Mouse (Mus musculus) midbrain, embryonic 15.5 days (tissue): Measurements from ENCODE around the gene Mat2b. TPM values are rescaled to one million over a fixed set of nuclear protein-coding genes. Genes with fewer than 3 reads are reported as not detected.
A peak's percentile ranks its signal among the peaks of the same experiment; 100 is the strongest.
"Not testable (repeated sequence)": the region's sequence is repeated elsewhere in the genome, so short reads cannot be mapped to it uniquely, and the experiment has no call there.

Source experiments
- ATAC-seq: fragments of 200-750 bp; cut with Nextera tagmentation; replicated peaks from 2 replicates; pipeline ENCODE4 v1.8.0; 2017; ENCODE audit warnings: moderate TSS enrichment
- H3K27ac ChIP-seq: fragments of 300-500 bp; sonication (generic); 2 replicates; pipeline ENCODE4 v1.5.1; 2015; ENCODE audit warnings: mild to moderate bottlenecking, inconsistent platforms
- H3K27me3 ChIP-seq: fragments of 300-500 bp; sonication (generic); replicated peaks from 2 replicates; pipeline ENCODE4 v1.6.1; 2015; ENCODE audit warnings: inconsistent platforms
- H3K36me3 ChIP-seq: fragments of 300-500 bp; sonication (generic); replicated peaks from 2 replicates; pipeline ENCODE4 v1.6.1; 2015; ENCODE audit warnings: inconsistent platforms
- H3K4me1 ChIP-seq: fragments of 300-500 bp; sonication (generic); 2 replicates; pipeline ENCODE4 v1.6.1; 2015; ENCODE audit warnings: inconsistent platforms
- H3K4me2 ChIP-seq: fragments of 300-500 bp; sonication (generic); 2 replicates; pipeline ENCODE4 v1.6.1; 2015; ENCODE audit warnings: inconsistent platforms, mild to moderate bottlenecking, moderate library complexity
- H3K4me3 ChIP-seq: fragments of 300-500 bp; sonication (generic); 2 replicates; pipeline ENCODE4 v1.5.1; 2015; ENCODE audit warnings: mild to moderate bottlenecking, inconsistent platforms
- H3K9ac ChIP-seq: fragments of 300-500 bp; sonication (generic); 2 replicates; pipeline ENCODE4 v1.6.1; 2015; ENCODE audit warnings: mild to moderate bottlenecking, inconsistent platforms
- H3K9me3 ChIP-seq: fragments of 300-500 bp; sonication (generic); 2 replicates; pipeline ENCODE4 v1.6.1; 2016; ENCODE audit warnings: inconsistent platforms
- WGBS: fragments of 180-500 bp; shearing (Covaris S2); methylation state at CpG from one replicate; pipeline ENCODE4 v1.1.7; 2015; ENCODE audit warnings: mixed read lengths; 5-methylcytosine and 5-hydroxymethylcytosine counted together
- polyA plus RNA-seq: library from polyadenylated mRNA; unstranded; fragments of >200 nt; fragmentation: Nextera tagmentation; extraction: Ambion mirVana; gene quantifications from 2 replicates; pipeline ENCODE4 v1.2.1, GENCODE M21; 2015

Gene Mat2b
- polyA plus RNA-seq, result 56.2 and 58.0 TPM in 2 replicates

GRCm38 (mm10) chr11:40695103-40695502, at the start of gene Mat2b:
Mat2b (minus strand) TSS chr11:40695203.
- no peaks in the 10 kb centered on the region for H3K27me3 ChIP-seq
- WGBS, result 83% methylated on average over 9 of the region's 9 CpGs
- ATAC-seq, result no peak
- H3K4me1 ChIP-seq, result peaks cover 27% of the 10 kb centered on the region
- no peaks in the 10 kb centered on the region for H3K36me3 ChIP-seq
- H3K27ac ChIP-seq, result peak within 1 kb of the TSS; percentile 90
- peak within 1 kb of the TSS; percentile 95 for H3K4me3 ChIP-seq
- H3K4me2 ChIP-seq, result peak within 1 kb of the TSS; percentile 96
- H3K9me3 ChIP-seq, result no peaks in the 10 kb centered on the region
- peak within 1 kb of the TSS; percentile 68 for H3K9ac ChIP-seq

DNA sequence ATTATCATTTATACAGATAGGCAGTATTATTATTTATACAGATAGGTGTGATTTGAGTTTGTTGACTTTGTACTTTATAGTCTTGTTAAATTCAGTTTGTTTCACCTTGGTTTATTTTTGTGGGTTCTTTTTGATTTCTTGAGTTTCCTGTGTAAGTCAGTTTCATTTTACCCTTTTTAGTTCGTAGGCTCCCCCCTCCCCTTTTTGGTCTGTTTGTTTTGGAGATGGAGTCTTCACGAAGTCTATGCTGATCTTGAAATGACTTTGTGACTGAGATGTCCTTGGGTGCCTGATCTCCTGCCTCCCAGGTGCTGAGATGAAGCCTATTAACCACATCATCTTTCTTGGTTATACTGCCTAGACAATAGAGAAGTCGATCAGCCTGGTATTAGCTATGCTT, 49.3 kb upstream of the Mat2b start:
- no peak overlapping the region for H3K9ac ChIP-seq
- no peak overlapping the region for H3K4me3 ChIP-seq
- WGBS, result 86% methylated on average over 3 of the region's 3 CpGs
- H3K9me3 ChIP-seq, result no peaks in the 10 kb centered on the region
- H3K27ac ChIP-seq, result no peak overlapping the region
- H3K27me3 ChIP-seq, result no peaks in the 10 kb centered on the region
- H3K36me3 ChIP-seq, result no peaks in the 10 kb centered on the region
- H3K4me2 ChIP-seq, result no peak overlapping the region
- ATAC-seq, result no peak
- no peaks in the 10 kb centered on the region for H3K4me1 ChIP-seq

DNA sequence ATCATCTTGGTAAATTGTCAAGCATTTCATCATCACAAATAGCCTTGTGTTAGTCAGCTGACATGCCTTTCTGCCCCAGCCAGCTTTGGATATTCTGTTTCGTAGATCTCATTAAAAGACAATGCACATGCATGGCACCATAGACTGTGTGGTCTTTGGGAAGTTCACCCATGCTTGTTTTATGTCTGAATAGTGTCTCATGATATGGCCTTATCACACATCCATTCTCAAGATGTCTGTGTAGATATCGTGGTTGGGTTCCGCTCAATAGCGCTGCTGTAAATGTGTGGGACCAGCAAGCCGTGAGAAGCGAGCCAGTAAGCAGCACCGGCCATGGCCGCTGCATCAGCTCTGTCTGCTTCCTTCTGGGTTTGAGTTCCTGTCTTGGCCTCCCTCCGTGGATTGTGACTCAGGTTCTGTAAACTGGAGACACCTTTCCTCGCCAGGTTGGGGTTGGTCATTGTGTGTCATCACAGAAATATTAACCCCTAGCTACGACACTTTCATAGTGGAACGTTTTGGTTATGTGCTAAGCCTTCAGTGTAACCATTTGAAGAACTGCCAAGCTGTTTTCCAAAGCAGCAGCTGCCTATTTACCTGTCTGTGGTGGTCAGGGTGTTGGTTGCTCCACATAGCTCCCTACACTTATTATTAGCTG, 46.7 kb upstream of the Mat2b start:
- no peaks in the 10 kb centered on the region for H3K27me3 ChIP-seq
- no peak overlapping the region for H3K4me2 ChIP-seq
- H3K9ac ChIP-seq, result no peak overlapping the region
- no peak overlapping the region for H3K27ac ChIP-seq
- no peaks in the 10 kb centered on the region for H3K4me1 ChIP-seq
- H3K36me3 ChIP-seq, result peaks cover 8% of the 10 kb centered on the region; the same call in 1 of the 2 replicates
- no peak overlapping the region for H3K4me3 ChIP-seq
- 89% methylated on average over 12 of the region's 12 CpGs for WGBS
- no peaks in the 10 kb centered on the region for H3K9me3 ChIP-seq
- ATAC-seq, result no peak

- no peak for ATAC-seq
- Histone ChIP-seq H3K4me2 (no peak overlapping the region), H3K36me3 (peaks cover 13% of the 10 kb centered on the region; the same call in 1 of the 2 replicates), H3K27me3 (no peaks in the 10 kb centered on the region), H3K9me3 (no peaks in the 10 kb centered on the region), H3K4me1 (peaks cover 24% of the 10 kb centered on the region), H3K27ac (no peak overlapping the region), H3K4me3 (no peak overlapping the region), H3K9ac (no peak overlapping the region)
- 84% methylated on average over 3 of the region's 3 CpGs for WGBS
These were observed 42.4 kb upstream of the Mat2b start for GRCm38 (mm10) chr11:40737369-40737768.

- Histone ChIP-seq H3K27ac (peak overlapping the region; percentile 77), H3K9me3 (no peaks in the 10 kb centered on the region), H3K9ac (peak overlapping the region; percentile 75), H3K36me3 (peaks cover 13% of the 10 kb centered on the region; the same call in 1 of the 2 replicates), H3K4me3 (peak overlapping the region; percentile 65), H3K4me1 (peaks cover 30% of the 10 kb centered on the region), H3K4me2 (peak overlapping the region; percentile 79), H3K27me3 (no peaks in the 10 kb centered on the region)
- 4% methylated on average over 11 of the region's 11 CpGs for WGBS
- no peak for ATAC-seq
These were observed 39.3 kb upstream of the Mat2b start for GRCm38 (mm10) chr11:40734251-40734752.

DNA sequence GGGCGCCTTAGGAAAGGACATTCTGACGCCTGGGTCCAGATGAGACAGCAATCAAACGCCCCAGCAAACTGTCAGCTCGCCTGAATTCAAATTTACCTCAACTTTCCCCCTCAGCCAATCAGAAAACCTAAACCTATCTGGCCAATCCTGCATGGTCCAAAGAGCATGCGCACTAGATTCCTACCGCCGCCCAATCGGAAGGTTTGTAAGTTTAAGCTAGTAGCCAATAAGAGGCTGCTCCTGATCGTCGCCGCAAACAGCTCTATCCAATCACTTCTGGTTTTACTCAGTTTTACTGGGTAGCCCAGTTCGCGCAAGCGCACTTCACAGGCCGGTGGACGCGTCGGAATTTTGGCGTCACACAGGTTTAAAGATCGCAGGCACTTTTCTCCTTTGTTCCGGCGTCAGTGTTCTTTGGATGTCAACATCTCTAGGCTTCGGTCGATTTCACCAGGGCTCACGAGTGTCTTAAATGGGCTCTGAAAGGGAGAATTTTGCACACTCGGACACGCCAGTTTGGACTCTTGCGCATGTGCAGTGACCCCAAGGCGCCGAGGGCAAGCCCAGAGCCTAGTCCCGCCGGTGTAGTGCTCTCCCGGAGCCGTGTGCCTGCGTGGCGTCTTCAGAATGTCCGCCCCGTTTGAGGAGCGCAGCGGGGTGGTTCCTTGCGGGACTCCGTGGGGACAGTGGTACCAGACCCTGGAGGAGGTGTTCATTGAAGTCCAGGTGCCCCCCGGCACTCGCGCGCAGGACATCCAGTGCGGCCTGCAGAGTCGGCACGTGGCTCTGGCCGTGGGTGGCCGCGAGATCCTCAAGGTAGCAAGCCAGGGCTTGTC, 38.6 kb upstream of the Mat2b start, which contains the start of the genes Hmmr and Nudcd2:
Hmmr (minus strand) TSS at position 84 of the 836 bp plus-strand sequence.
Nudcd2 (plus strand) TSS at position 329 of the 836 bp plus-strand sequence.
- Histone ChIP-seq H3K27me3 (no peaks in the 10 kb centered on the region), H3K36me3 (peaks cover 11% of the 10 kb centered on the region; the same call in 1 of the 2 replicates), H3K9me3 (no peaks in the 10 kb centered on the region), H3K27ac (peak within 1 kb of the TSS; percentile 77), H3K9ac (peak within 1 kb of the TSS; percentile 75), H3K4me2 (peak within 1 kb of the TSS; percentile 79), H3K4me3 (peak within 1 kb of the TSS; percentile 65), H3K4me1 (peaks cover 30% of the 10 kb centered on the region)
- under 1% methylated on average over 52 of the region's 52 CpGs for WGBS
- peak; percentile 99 for ATAC-seq

DNA sequence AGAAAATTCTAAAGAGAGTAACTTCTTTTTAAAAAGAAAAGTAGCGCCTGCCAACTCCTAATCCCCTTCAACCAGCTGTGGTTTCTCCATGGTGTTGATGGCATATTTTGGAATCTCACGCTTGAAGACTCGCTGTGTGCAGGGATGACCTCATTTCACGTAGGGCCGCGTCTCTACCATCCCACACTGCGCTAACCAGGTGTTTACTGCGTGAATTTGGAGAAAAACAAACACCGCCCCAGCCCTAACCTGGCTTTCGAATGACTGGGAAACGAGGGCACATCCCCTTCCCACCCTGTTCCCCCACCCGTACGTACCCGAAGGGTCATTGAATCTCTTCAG, 38.0 kb upstream of the Mat2b start:
- peaks cover 11% of the 10 kb centered on the region; the same call in 1 of the 2 replicates for H3K36me3 ChIP-seq
- no peaks in the 10 kb centered on the region for H3K27me3 ChIP-seq
- under 1% methylated on average over 14 of the region's 14 CpGs for WGBS
- no peak for ATAC-seq
- peak overlapping the region; percentile 62 for H3K4me2 ChIP-seq
- H3K4me3 ChIP-seq, result peak overlapping the region; percentile 65
- H3K4me1 ChIP-seq, result peaks cover 30% of the 10 kb centered on the region
- no peak overlapping the region for H3K9ac ChIP-seq
- no peaks in the 10 kb centered on the region for H3K9me3 ChIP-seq
- no peak overlapping the region for H3K27ac ChIP-seq

DNA sequence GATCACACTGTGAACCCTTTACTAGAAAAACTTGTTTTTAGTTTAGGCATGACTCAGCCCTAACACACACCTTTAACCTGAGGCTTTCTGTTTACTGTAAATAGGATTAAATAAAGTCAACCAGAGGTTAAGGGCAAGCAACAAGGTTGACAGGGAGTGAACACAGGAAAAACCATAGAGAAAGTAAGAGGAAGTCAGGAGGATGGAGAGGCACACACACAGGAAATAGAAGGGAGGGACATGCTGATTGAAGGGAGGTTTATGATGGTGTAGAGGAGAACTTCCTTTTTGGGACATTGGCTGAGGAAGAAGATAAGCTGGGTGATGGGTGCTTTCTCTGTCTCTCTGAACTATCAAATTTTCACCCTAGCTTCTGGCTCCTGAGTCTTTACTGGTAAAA, 23.3 kb upstream of the Mat2b start:
- Histone ChIP-seq H3K4me2 (no peak overlapping the region), H3K4me3 (no peak overlapping the region)
- ATAC-seq, result no peak

DNA sequence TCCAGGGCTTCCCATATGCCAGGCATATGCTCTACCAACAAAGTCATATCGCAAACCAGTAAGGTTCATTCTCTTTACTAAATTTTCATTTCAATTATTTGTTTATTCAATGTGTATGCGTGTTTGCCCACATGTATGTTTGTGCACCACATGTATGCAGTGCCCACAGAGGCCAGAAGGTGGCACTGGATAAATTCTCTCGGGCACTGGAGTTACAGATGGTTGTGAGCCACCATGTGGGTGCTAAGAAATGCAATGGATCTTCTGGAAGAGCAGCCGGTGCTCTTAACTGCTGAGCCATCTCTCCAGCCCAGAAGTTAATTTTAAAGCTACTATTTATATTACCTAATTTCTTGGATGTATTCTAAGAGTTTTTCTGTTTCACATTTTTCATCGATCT, 20.5 kb upstream of the Mat2b start:
- Histone ChIP-seq H3K9me3 (no peaks in the 10 kb centered on the region), H3K4me1 (no peaks in the 10 kb centered on the region), H3K4me3 (no peak overlapping the region), H3K27me3 (no peaks in the 10 kb centered on the region), H3K9ac (no peak overlapping the region), H3K4me2 (no peak overlapping the region), H3K36me3 (no peaks in the 10 kb centered on the region), H3K27ac (no peak overlapping the region)
- no peak for ATAC-seq
- 97% methylated on average over 5 of the region's 5 CpGs for whole genome bisulfite sequencing

More for the DNA sequence above, 23.3 kb upstream of the Mat2b start:
- H3K9me3 ChIP-seq, result no peaks in the 10 kb centered on the region
- H3K4me1 ChIP-seq, result no peaks in the 10 kb centered on the region
- no peak overlapping the region for H3K9ac ChIP-seq
- no peak overlapping the region for H3K27ac ChIP-seq
- H3K27me3 ChIP-seq, result no peaks in the 10 kb centered on the region
- no peaks in the 10 kb centered on the region for H3K36me3 ChIP-seq

- ATAC-seq, result no peak
- Histone ChIP-seq H3K4me3 (no peak overlapping the region), H3K27ac (no peak overlapping the region), H3K9ac (no peak overlapping the region), H3K4me2 (no peak overlapping the region), H3K36me3 (no peaks in the 10 kb centered on the region), H3K27me3 (no peaks in the 10 kb centered on the region), H3K4me1 (no peaks in the 10 kb centered on the region), H3K9me3 (no peaks in the 10 kb centered on the region)
- 79% methylated on average over 8 of the region's 8 CpGs for WGBS
These were observed 18.9 kb upstream of the Mat2b start for GRCm38 (mm10) chr11:40713858-40714257.

DNA sequence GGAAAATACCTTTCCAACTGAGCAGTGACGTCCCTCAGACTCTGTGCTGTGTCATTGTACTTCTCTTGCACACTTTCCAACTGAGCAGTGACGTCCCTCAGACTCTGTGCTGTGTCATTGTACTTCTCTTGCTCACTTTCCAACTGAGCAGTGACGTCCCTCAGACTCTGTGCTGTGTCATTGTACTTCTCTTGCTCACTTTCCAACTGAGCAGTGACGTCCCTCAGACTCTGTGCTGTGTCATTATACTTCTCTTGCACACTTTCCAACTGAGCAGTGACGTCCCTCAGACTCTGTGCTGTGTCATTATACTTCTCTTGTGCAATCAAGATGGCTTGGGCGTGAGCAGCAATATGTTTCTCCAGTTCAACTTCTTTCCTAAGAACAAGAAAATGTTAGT, 14.9 kb upstream of the Mat2b start:
- H3K27me3 ChIP-seq, H3K4me1 ChIP-seq, ATAC-seq, H3K9ac ChIP-seq, H3K4me2 ChIP-seq, H3K27ac ChIP-seq, H3K9me3 ChIP-seq, H3K4me3 ChIP-seq, H3K36me3 ChIP-seq: not testable (repeated sequence)
- 89% methylated on average over 6 of the region's 6 CpGs for WGBS

- Histone ChIP-seq H3K9me3 (no peaks in the 10 kb centered on the region), H3K9ac (peak overlapping the region; percentile 68), H3K4me1 (peaks cover 33% of the 10 kb centered on the region), H3K36me3 (no peaks in the 10 kb centered on the region), H3K27ac (peak overlapping the region; percentile 90), H3K4me3 (peak overlapping the region; percentile 95), H3K27me3 (no peaks in the 10 kb centered on the region), H3K4me2 (peak overlapping the region; percentile 96)
- ATAC-seq, result peak; percentile 68
- under 1% methylated on average over 31 of the region's 31 CpGs for WGBS
These were observed 504 bp downstream of the Mat2b start for GRCm38 (mm10) chr11:40694311-40695087.
